Mouse (Mus musculus) bone marrow macrophage, adult 2 months (primary cell): ENCODE data around the gene Tdrd9.

ENCODE experiments used
- CTCF ChIP-seq: IDR thresholded peaks from 2 replicates; pipeline ENCODE4 v1.5.1; 2012; ENCODE audit warnings: low read depth, mild to moderate bottlenecking, low read length, moderate library complexity
- POLR2A ChIP-seq: IDR thresholded peaks from 2 replicates; pipeline ENCODE4 v1.6.1; 2012; ENCODE audit warnings: mild to moderate bottlenecking, low read depth, low read length, borderline replicate concordance

DNA sequence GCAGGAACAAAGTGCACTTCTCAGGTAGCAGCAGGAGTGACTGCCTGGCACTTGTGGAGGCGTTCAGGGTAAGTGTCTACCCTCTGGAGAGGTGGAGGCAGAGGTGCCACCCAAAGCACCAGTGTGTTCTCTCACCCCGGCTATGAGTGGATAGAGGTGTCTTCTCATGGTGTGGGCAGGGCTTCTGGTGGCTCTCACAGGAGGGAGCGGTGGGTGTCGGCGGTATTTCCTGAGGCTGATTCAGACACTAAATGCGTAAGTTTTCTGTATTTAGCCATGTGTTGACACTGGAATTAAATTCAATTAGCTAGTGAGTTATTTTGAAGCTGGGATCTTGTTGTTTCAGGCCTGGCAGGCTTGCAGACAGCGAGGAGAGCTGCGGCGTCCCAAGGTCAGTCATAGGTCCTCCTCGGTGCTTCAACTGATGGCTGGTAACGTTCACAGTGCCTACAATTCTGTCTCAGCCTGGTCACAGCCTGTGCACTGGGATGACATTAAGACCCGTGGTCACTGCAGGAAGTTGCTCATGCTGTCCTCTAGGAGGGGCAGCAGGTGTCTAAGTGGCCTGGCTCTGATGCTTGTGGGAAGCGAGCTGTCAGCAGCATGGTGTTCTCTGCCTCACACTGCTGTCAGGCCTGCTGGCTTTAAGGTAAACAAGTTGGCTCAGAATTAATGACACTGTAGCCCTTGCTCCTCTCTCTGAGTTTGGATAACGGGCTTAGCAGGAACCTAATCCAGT is 54.7 kb downstream of the Tdrd9 start:
- TF ChIP-seq CTCF = no peak
- TF ChIP-seq POLR2A = no peak
